Comparison of ENCODE assay signal across 7 mouse cellular contexts in the genomic region with DNA sequence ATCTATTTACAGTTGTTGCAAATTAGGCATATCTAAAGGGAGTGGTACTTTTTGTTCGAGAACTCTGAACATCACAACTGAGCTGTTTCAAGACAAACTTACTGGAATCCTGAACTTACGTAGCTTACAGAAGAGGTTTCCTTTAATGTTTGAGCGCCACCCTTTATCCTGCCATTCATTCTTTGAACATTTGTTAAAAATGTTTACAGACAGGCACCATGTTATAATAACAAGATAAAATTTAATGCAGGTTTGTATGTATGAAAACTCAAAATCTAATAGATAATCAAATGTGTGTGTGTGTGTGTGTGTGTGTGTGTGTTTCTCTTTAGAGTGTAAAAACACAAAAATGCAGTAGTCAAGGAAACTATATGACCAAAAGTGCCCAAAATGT. TPM values are rescaled to one million over a fixed set of nuclear protein-coding genes. Genes with fewer than 3 reads are reported as not detected.
A peak's percentile ranks its signal among the peaks of the same experiment; 100 is the strongest.
DNase-seq lines count a peak whose midpoint lies in the region; ATAC-seq lines count a peak whose summit lies in the region.

No protein-coding gene starts in this region.

- H3K4me3 ChIP-seq in lung, embryonic 16.5 days (ENCODE audit: low read length) = peak overlapping the region; percentile 95
- peak overlapping the region; percentile 87 for H3K4me3 ChIP-seq in forebrain, embryonic 10.5 days
- peak overlapping the region; percentile 79 for H3K4me3 ChIP-seq in limb, embryonic 13.5 days
- peak overlapping the region; percentile 60 for H3K4me3 ChIP-seq in stomach, embryonic 14.5 days (ENCODE audit: low read depth, low read length)

- no peaks in the 10 kb centered on the region for H3K27me3 ChIP-seq in lung, embryonic 16.5 days (ENCODE audit: control insufficient read depth, insufficient read depth, low read depth, low read length)
- H3K27me3 ChIP-seq in forebrain, embryonic 10.5 days (ENCODE audit: poor library complexity, severe bottlenecking) = no peaks in the 10 kb centered on the region
- no peaks in the 10 kb centered on the region for H3K27me3 ChIP-seq in limb, embryonic 13.5 days
- H3K27me3 ChIP-seq in stomach, embryonic 14.5 days (ENCODE audit: control insufficient read depth, insufficient read depth, low read length) = no peaks in the 10 kb centered on the region

- intact Hi-C loops in gastrocnemius, postnatal 14 days (cut with DNase I; ENCODE audit: low total_unique reads) = no loop called here

- peak overlapping the region; percentile 58 for H3K4me2 ChIP-seq in lung, embryonic 16.5 days (ENCODE audit: low read depth, low read length)
- peak overlapping the region; percentile 86 for H3K4me2 ChIP-seq in limb, embryonic 13.5 days (replicated peaks)
- peak overlapping the region; percentile 37 for H3K4me2 ChIP-seq in stomach, embryonic 14.5 days (replicated peaks; ENCODE audit: low read depth, low read length)

- no peaks in the 10 kb centered on the region for H3K36me3 ChIP-seq in lung, embryonic 16.5 days (ENCODE audit: control insufficient read depth, insufficient read depth, low read length)
- H3K36me3 ChIP-seq in forebrain, embryonic 10.5 days (replicated peaks) = peaks cover 12% of the 10 kb centered on the region
- no peaks in the 10 kb centered on the region for H3K36me3 ChIP-seq in limb, embryonic 13.5 days
- H3K36me3 ChIP-seq in stomach, embryonic 14.5 days (ENCODE audit: control insufficient read depth, insufficient read depth, low read length) = no peaks in the 10 kb centered on the region

- no peak overlapping the region; the same call in 1 of the 2 replicates for H3K27ac ChIP-seq in lung, embryonic 16.5 days (ENCODE audit: low read length)
- peak overlapping the region; percentile 91 for H3K27ac ChIP-seq in forebrain, embryonic 10.5 days
- no peak overlapping the region for H3K27ac ChIP-seq in limb, embryonic 13.5 days
- no peak overlapping the region for H3K27ac ChIP-seq in stomach, embryonic 14.5 days (ENCODE audit: low read length)

- no peak; the same call in 1 of the 2 replicates for ATAC-seq in lung, embryonic 16.5 days (ENCODE audit: low read depth)
- no peak; the same call in 1 of the 2 replicates for ATAC-seq in limb, embryonic 13.5 days (ENCODE audit: low FRiP score, low read depth)
- ATAC-seq in stomach, embryonic 14.5 days (ENCODE audit: insufficient number of reproducible peaks, insufficient read depth, low FRiP score, low read depth) = no peak; the same call in none of the 2 replicates

- H3K9me3 ChIP-seq in lung, embryonic 16.5 days (ENCODE audit: control insufficient read depth, low read length) = no peaks in the 10 kb centered on the region
- peaks cover 3% of the 10 kb centered on the region; the same call in 1 of the 2 replicates for H3K9me3 ChIP-seq in forebrain, embryonic 10.5 days
- H3K9me3 ChIP-seq in limb, embryonic 13.5 days = no peaks in the 10 kb centered on the region
- H3K9me3 ChIP-seq in stomach, embryonic 14.5 days (ENCODE audit: control insufficient read depth, low read depth, low read length) = no peaks in the 10 kb centered on the region

- 19% methylated on average over 3 of the region's 3 CpGs for WGBS in lung, embryonic 16.5 days
- 30% methylated on average over 3 of the region's 3 CpGs for WGBS in forebrain, embryonic 10.5 days
- WGBS in limb, embryonic 13.5 days = 27% methylated on average over 3 of the region's 3 CpGs
- WGBS in stomach, embryonic 14.5 days = 20% methylated on average over 3 of the region's 3 CpGs

- peak overlapping the region; percentile 54 for H3K9ac ChIP-seq in lung, embryonic 16.5 days (ENCODE audit: low read length)
- H3K9ac ChIP-seq in limb, embryonic 13.5 days = no peak overlapping the region; the same call in 1 of the 2 replicates
- H3K9ac ChIP-seq in stomach, embryonic 14.5 days (replicated peaks; ENCODE audit: low read depth, low read length) = no peak overlapping the region

- no peak for DNase-seq in lung, postnatal 36 days
- DNase-seq in forebrain, embryonic 10.5 days (ENCODE audit: extremely low spot score, low spot score) = no peak
- DNase-seq in gastrocnemius, postnatal 14 days = no peak
- no peak for DNase-seq in gastrocnemius, postnatal 4 days (ENCODE audit: low spot score in 2 of 2)

- peaks cover 5% of the 10 kb centered on the region; the same call in 1 of the 2 replicates for H3K4me1 ChIP-seq in lung, embryonic 16.5 days (replicated peaks; ENCODE audit: control insufficient read depth, insufficient read depth, low read length)
- peaks cover 31% of the 10 kb centered on the region for H3K4me1 ChIP-seq in forebrain, embryonic 10.5 days
- H3K4me1 ChIP-seq in limb, embryonic 13.5 days = peaks cover 11% of the 10 kb centered on the region
- H3K4me1 ChIP-seq in stomach, embryonic 14.5 days (ENCODE audit: control insufficient read depth, insufficient read depth, low read length) = peaks cover 5% of the 10 kb centered on the region

RNA-seq across cellular contexts. Expression of a gene that starts 0.5 kb away (rescaled TPM):
- polyA plus RNA-seq in lung, embryonic 16.5 days (2015; fragmentation: Nextera tagmentation; extraction: Ambion mirVana) = 22.4 and 23.1 TPM in 2 replicates
- 34.4 and 35.7 TPM in 2 replicates for polyA plus RNA-seq in forebrain, embryonic 10.5 days (2016; fragmentation: Nextera tagmentation; extraction: Ambion mirVana)
- polyA plus RNA-seq in limb, embryonic 13.5 days (2015; fragmentation: Nextera tagmentation; extraction: Ambion mirVana) = 25.3 and 25.5 TPM in 2 replicates
- 24.6 and 27.2 TPM in 2 replicates for polyA plus RNA-seq in stomach, embryonic 14.5 days (2014; fragmentation: Nextera tagmentation; extraction: Ambion mirVana)
- 10 to 100 TPM; 21.0 to 23.3 TPM for total RNA-seq in gastrocnemius, postnatal 14 days (2021)
- 10 to 100 TPM; 27.3 to 27.7 TPM for total RNA-seq in gastrocnemius, postnatal 4 days (2021)
